Mouse (Mus musculus): ENCODE measurements around the gene Arhgef2. TPM values are rescaled to one million over a fixed set of nuclear protein-coding genes. Genes with fewer than 3 reads are reported as not detected.

The Arhgef2 gene
- total RNA-seq, 2 experiments from 2014 or later = 219 to 239 TPM

- no peak for DNase-seq (ENCODE audit: low spot score in 2 of 2)
Observed at GRCm38 (mm10) chr3:88658441-88659127, 52.8 kb downstream of the Arhgef2 start.

- DNase-seq (ENCODE audit: low spot score in 2 of 2) = no peak
Observed at GRCm38 (mm10) chr3:88659798-88660197, 54.0 kb downstream of the Arhgef2 start.

- no peak for DNase-seq (ENCODE audit: low spot score in 2 of 2)
Observed at GRCm38 (mm10) chr3:88664095-88664494, 58.3 kb downstream of the Arhgef2 start.

- DNase-seq (ENCODE audit: low spot score in 2 of 2) = peak; percentile 47 to 60
Observed at GRCm38 (mm10) chr3:88677399-88677798, 71.6 kb downstream of the Arhgef2 start.

- no peak for DNase-seq (ENCODE audit: low spot score in 2 of 2)
Observed at GRCm38 (mm10) chr3:88683814-88684213, 78.0 kb downstream of the Arhgef2 start.

- DNase-seq (ENCODE audit: low spot score in 2 of 2) = no peak
Observed at GRCm38 (mm10) chr3:88684236-88684979, 78.6 kb downstream of the Arhgef2 start.

GRCm38 (mm10) chr3:88684980-88685941, 79.5 kb downstream of the Arhgef2 start, which contains the start of gene Khdc4:
TSS of gene Khdc4 (plus strand) at chr3:88685803.
- DNase-seq (ENCODE audit: low spot score in 2 of 2) = peak; percentile 96 to 98

- DNase-seq (ENCODE audit: low spot score in 2 of 2) = peak; percentile 48
Observed at GRCm38 (mm10) chr3:88685958-88686451, 80.2 kb downstream of the Arhgef2 start.

GRCm38 (mm10) chr3:88686734-88687611, 81.2 kb downstream of the Arhgef2 start:
- DNase-seq (ENCODE audit: low spot score in 2 of 2) = no peak

GRCm38 (mm10) chr3:88689079-88689478, 83.3 kb downstream of the Arhgef2 start:
- no peak for DNase-seq (ENCODE audit: low spot score in 2 of 2)

- DNase-seq (ENCODE audit: low spot score in 2 of 2) = no peak
Observed at GRCm38 (mm10) chr3:88695545-88695944, 89.8 kb downstream of the Arhgef2 start.

Other genes starting within 250 kb of the Arhgef2 start
- 10 to 100 TPM in 1 of 2 experiments, 1 to 10 TPM in 1; 8.6 to 11.0 TPM for gene Paqr6, start 241.4 kb upstream of the Arhgef2 start, total RNA-seq (2021)
- gene Bglap3, start 233.2 kb upstream of the Arhgef2 start, total RNA-seq (2021) = 1 to 10 TPM; 1.7 to 1.9 TPM
- gene Bglap2, start 227.3 kb upstream of the Arhgef2 start, total RNA-seq (2021) = 1 to 10 TPM in 1 of 2 experiments, not detected in 1; 2.0 TPM
- gene Bglap, start 221.5 kb upstream of the Arhgef2 start, total RNA-seq (2021) = not detected
- 1 to 10 TPM; 5.2 to 6.2 TPM for gene Pmf1, start 195.6 kb upstream of the Arhgef2 start, total RNA-seq (2021)
- 10 to 100 TPM; 77.0 to 78.9 TPM for gene Slc25a44, start 180.8 kb upstream of the Arhgef2 start, total RNA-seq (2021)
- gene Sema4a, start 144.8 kb upstream of the Arhgef2 start, total RNA-seq (2021) = 10 to 100 TPM; 70.4 to 76.5 TPM
- 10 to 100 TPM; 61.3 to 67.9 TPM for gene Lmna, start 96.0 kb upstream of the Arhgef2 start, total RNA-seq (2021)
- gene Mex3a, start 73.6 kb upstream of the Arhgef2 start, total RNA-seq (2021) = 1 to 10 TPM; 2.7 to 3.1 TPM
- gene Rab25, start 57.7 kb upstream of the Arhgef2 start, total RNA-seq (2021) = not detected
- gene Lamtor2, start 52.9 kb upstream of the Arhgef2 start, total RNA-seq (2021) = 100 to 1,000 TPM; 104 to 115 TPM
- gene Ubqln4, start 52.2 kb upstream of the Arhgef2 start, total RNA-seq (2021) = 100 to 1,000 TPM; 143 to 147 TPM
- gene Ssr2, start 30.1 kb upstream of the Arhgef2 start, total RNA-seq (2021) = 10 to 100 TPM; 87.6 to 89.5 TPM
- gene Rxfp4, start 47.2 kb downstream of the Arhgef2 start, total RNA-seq (2021) = not detected
- 10 to 100 TPM; 56.8 to 57.8 TPM for gene Khdc4, start 79.8 kb downstream of the Arhgef2 start, total RNA-seq (2021)
- 10 to 100 TPM; 41.4 to 42.9 TPM for gene Rit1, start 110.9 kb downstream of the Arhgef2 start, total RNA-seq (2021)
- 100 to 1,000 TPM; 511 to 528 TPM for gene Syt11, start 169.2 kb downstream of the Arhgef2 start, total RNA-seq (2021)
- gene Gon4l, start 229.3 kb downstream of the Arhgef2 start, total RNA-seq (2021) = 10 to 100 TPM; 44.1 to 46.0 TPM